Mouse (Mus musculus): Measurements from ENCODE around the gene Krtap1-4.

Gene Krtap1-4

DNA sequence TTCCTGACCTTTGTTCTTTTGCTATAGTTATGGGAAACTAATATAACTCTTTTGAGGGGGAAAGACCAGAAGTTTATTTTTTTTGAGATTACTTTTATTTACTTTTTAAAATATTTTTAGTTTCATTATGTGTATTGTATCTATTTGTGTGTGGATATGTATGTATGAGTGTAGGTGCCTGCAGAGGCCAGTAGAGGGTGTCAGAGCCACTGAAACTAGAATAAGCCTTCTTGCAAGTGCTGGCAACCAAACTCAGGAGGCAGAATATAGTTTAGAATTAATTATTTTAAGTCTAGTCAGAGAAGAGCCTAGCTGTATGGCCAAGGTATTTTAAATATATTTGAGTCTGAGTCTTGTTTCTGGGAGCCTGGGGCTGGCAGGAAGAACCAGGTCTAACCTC, 35.6 kb downstream of the Krtap1-4 start:
- no peak for DNase-seq

DNA sequence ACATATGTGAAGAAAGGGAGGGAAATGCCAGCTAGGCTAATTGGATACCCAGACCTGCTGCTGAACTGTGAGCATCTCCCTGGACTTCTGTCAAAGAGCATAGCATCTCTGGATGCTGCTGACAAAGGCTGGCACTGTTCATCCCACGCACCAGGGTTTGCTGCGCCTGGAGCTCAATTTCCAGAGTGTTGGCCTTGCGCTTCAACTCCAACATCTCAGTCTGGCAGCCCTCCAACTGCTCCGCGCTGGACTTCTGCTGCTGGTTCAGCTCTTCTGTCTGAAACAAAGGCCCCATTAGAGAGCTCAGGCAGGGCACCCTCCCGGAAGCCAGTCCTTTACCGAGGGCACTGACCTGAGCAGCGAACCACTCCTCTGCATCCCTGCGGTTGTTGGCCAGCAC, 43.7 kb downstream of the Krtap1-4 start:
- no peak for DNase-seq

Data from lung, postnatal 36 days (tissue).